Comparison of ENCODE assay signal across 23 mouse cellular contexts in genomic region chr17:84195835-84196234, GRCm38 (mm10). TPM values are rescaled to one million over a fixed set of nuclear protein-coding genes. Genes with fewer than 3 reads are reported as not detected.
DNase-seq lines count a peak whose midpoint lies in the region; ATAC-seq and TF ChIP-seq lines count a peak whose summit lies in the region.
"Had no signal": no experiment of that assay in that cellular context is flagged by ENCODE, and none has a peak within 500 bp of the region (broad histone marks: within the 10 kb centered on the region; RNA-seq: fewer than 3 reads in every experiment).

No protein-coding gene starts in this region.

- no peak overlapping the region for H3K9ac ChIP-seq in lung, postnatal 0 days (replicated peaks; ENCODE audit: low read depth)
- no peak overlapping the region for H3K9ac ChIP-seq in stomach, postnatal 0 days (ENCODE audit: low read length)
- H3K9ac ChIP-seq in liver, embryonic 12.5 days = no peak overlapping the region
- H3K9ac ChIP-seq: embryonic facial prominence, embryonic 12.5 days; forebrain, postnatal 0 days; hindbrain, embryonic 13.5 days; limb, embryonic 13.5 days; liver, embryonic 13.5 days; neural tube, embryonic 15.5 days had no signal

- no peaks in the 10 kb centered on the region for H3K27me3 ChIP-seq in lung, postnatal 0 days (replicated peaks; ENCODE audit: insufficient read depth, low read length)
- no peaks in the 10 kb centered on the region for H3K27me3 ChIP-seq in stomach, postnatal 0 days (ENCODE audit: control insufficient read depth, insufficient read depth, low read length)
- no peaks in the 10 kb centered on the region for H3K27me3 ChIP-seq in liver, embryonic 12.5 days (replicated peaks)
- H3K27me3 ChIP-seq: embryonic facial prominence, embryonic 12.5 days; heart, embryonic 13.5 days; hindbrain, embryonic 13.5 days; limb, embryonic 13.5 days; liver, embryonic 13.5 days; neural tube, embryonic 15.5 days had no signal

- peak; percentile 18; the same call in 1 of the 2 replicates for TF ChIP-seq EP300 in lung, postnatal 0 days (IDR thresholded peaks at IDR 0.05)
- no peak for TF ChIP-seq EP300 in stomach, postnatal 0 days (optimal IDR thresholded peaks at IDR 0.05)

- H3K4me2 ChIP-seq in lung, postnatal 0 days (replicated peaks; ENCODE audit: low read depth, low read length) = no peak overlapping the region
- H3K4me2 ChIP-seq in stomach, postnatal 0 days (replicated peaks; ENCODE audit: low read depth) = no peak overlapping the region
- H3K4me2 ChIP-seq in liver, embryonic 12.5 days = no peak overlapping the region
- H3K4me2 ChIP-seq: embryonic facial prominence, embryonic 12.5 days; heart, embryonic 13.5 days; hindbrain, embryonic 13.5 days; limb, embryonic 13.5 days; liver, embryonic 13.5 days; neural tube, embryonic 15.5 days had no signal

- TF ChIP-seq CTCF in lung, postnatal 0 days (IDR thresholded peaks at IDR 0.05) = no peak
- TF ChIP-seq CTCF in stomach, postnatal 0 days (IDR thresholded peaks at IDR 0.05; ENCODE audit: low read depth) = no peak

- no peaks in the 10 kb centered on the region for H3K36me3 ChIP-seq in lung, postnatal 0 days (ENCODE audit: insufficient read depth, low read length)
- H3K36me3 ChIP-seq in stomach, postnatal 0 days (ENCODE audit: control insufficient read depth, insufficient read depth, low read length) = peaks cover 6% of the 10 kb centered on the region; the same call in 1 of the 2 replicates
- H3K36me3 ChIP-seq in liver, embryonic 12.5 days = peaks cover 33% of the 10 kb centered on the region

- H3K4me1 ChIP-seq in lung, postnatal 0 days (ENCODE audit: insufficient read depth, low read depth, low read length) = no peaks in the 10 kb centered on the region
- no peaks in the 10 kb centered on the region for H3K4me1 ChIP-seq in stomach, postnatal 0 days (replicated peaks; ENCODE audit: control insufficient read depth, insufficient read depth)
- H3K4me1 ChIP-seq in liver, embryonic 12.5 days = peaks cover 23% of the 10 kb centered on the region
- H3K4me1 ChIP-seq: neural tube, embryonic 15.5 days had no signal

- H3K4me3 ChIP-seq in lung, postnatal 0 days (ENCODE audit: low read depth, low read length) = no peak overlapping the region
- no peak overlapping the region for H3K4me3 ChIP-seq in stomach, postnatal 0 days (ENCODE audit: low read depth, low read length)
- H3K4me3 ChIP-seq in liver, embryonic 12.5 days = no peak overlapping the region
- H3K4me3 ChIP-seq: embryonic facial prominence, embryonic 12.5 days; heart, embryonic 13.5 days; hindbrain, embryonic 13.5 days; limb, embryonic 13.5 days; liver, embryonic 13.5 days; neural tube, embryonic 15.5 days had no signal

- DNase-seq in gastrocnemius, postnatal 10 days = peak; percentile 3
- no peak for DNase-seq in gastrocnemius, adult 8-10 months (ENCODE audit: low spot score in 2 of 2)
- DNase-seq in lung, postnatal 0 days (ENCODE audit: low spot score) = no peak
- DNase-seq in lung, postnatal 25 days (ENCODE audit: low spot score) = no peak
- peak; percentile 59 for DNase-seq in NIH3T3 (ENCODE audit: low read depth)
- no peak for DNase-seq in stomach, postnatal 0 days (ENCODE audit: low spot score)
- DNase-seq: adrenal gland, postnatal 36 days; cerebellum, adult 11-12 months; cerebellum, postnatal 10 days; forebrain, postnatal 0 days; heart, adult 18-20 months; heart, postnatal 14 days; kidney, adult 11 months; liver, embryonic 13.5 days; lung, adult 2 months; lung, postnatal 36 days; thymus, adult 2 months had no signal

- H3K9me3 ChIP-seq in lung, postnatal 0 days (ENCODE audit: low read length) = no peaks in the 10 kb centered on the region
- no peaks in the 10 kb centered on the region for H3K9me3 ChIP-seq in stomach, postnatal 0 days (ENCODE audit: control insufficient read depth, low read length)
- H3K9me3 ChIP-seq in liver, embryonic 12.5 days (replicated peaks) = no peaks in the 10 kb centered on the region
- H3K9me3 ChIP-seq: embryonic facial prominence, embryonic 12.5 days; heart, embryonic 13.5 days; hindbrain, embryonic 13.5 days; limb, embryonic 13.5 days; liver, embryonic 13.5 days; neural tube, embryonic 15.5 days had no signal

- WGBS in lung, postnatal 0 days = 96% methylated on average over 3 of the region's 3 CpGs
- 76% methylated on average over 3 of the region's 3 CpGs for WGBS in stomach, postnatal 0 days
- 87% methylated on average over 3 of the region's 3 CpGs for WGBS in liver, embryonic 12.5 days (ENCODE audit: insufficient replicate concordance)

- ATAC-seq in lung, postnatal 0 days = no peak
- ATAC-seq in stomach, postnatal 0 days (ENCODE audit: low FRiP score, low TSS enrichment) = no peak
- ATAC-seq in liver, embryonic 12.5 days = no peak
- ATAC-seq: forebrain, postnatal 0 days had no signal

- H3K27ac ChIP-seq in lung, postnatal 0 days (ENCODE audit: low read length) = no peak overlapping the region
- 0 out of 2 replicates have a peak overlapping the region, but pooled peaks have one; percentile 9 for H3K27ac ChIP-seq in stomach, postnatal 0 days (replicated peaks)
- no peak overlapping the region for H3K27ac ChIP-seq in liver, embryonic 12.5 days
- H3K27ac ChIP-seq: heart, embryonic 13.5 days; hindbrain, embryonic 13.5 days; limb, embryonic 13.5 days; liver, embryonic 13.5 days; neural tube, embryonic 15.5 days had no signal

RNA-seq across cellular contexts. Expression of gene Zfp36l2, which starts 8.1 kb away (rescaled TPM):
- 10 to 100 TPM; 26.2 to 32.6 TPM for total RNA-seq in gastrocnemius, postnatal 10 days (2021)
- 10 to 100 TPM in 1 of 4 experiments, 1 to 10 TPM in 3; 5.1 to 10.3 (median 7.5) TPM for total RNA-seq in gastrocnemius, adult 8-10 months (2022)
- polyA plus RNA-seq in lung, postnatal 0 days (2015; fragmentation: Nextera tagmentation; extraction: Ambion mirVana) = 15.6 and 17.5 TPM in 2 replicates
- polyA plus RNA-seq in stomach, postnatal 0 days (2015; fragmentation: Nextera tagmentation; extraction: Ambion mirVana) = 17.5 and 18.3 TPM in 2 replicates
- 19.5 and 20.0 TPM in 2 replicates for polyA plus RNA-seq in liver, embryonic 12.5 days (2016; fragmentation: Nextera tagmentation; extraction: Ambion mirVana)

Comparison
In these comparisons a context has a peak if more than half of its experiments do, and no peak if none do; other contexts are left out.
1. DNase-seq: peak in gastrocnemius, postnatal 10 days (single experiment) and NIH3T3 (single experiment); none in gastrocnemius, adult 8-10 months (0 of 2), lung, postnatal 0 days (single experiment), lung, postnatal 25 days (single experiment) and stomach, postnatal 0 days (single experiment).